Mouse (Mus musculus) ES-E14 (cell line): ENCODE data around the gene Zdhhc8.

ENCODE experiments used
- CHD2 ChIP-seq: IDR thresholded peaks from 2 replicates; pipeline ENCODE4 v1.6.1; 2014; ENCODE audit warnings: mild to moderate bottlenecking, low read depth, low read length, inconsistent platforms
- ZC3H11A ChIP-seq: IDR thresholded peaks from 2 replicates; pipeline ENCODE4 v1.6.1; 2012; ENCODE audit warnings: low read depth, mild to moderate bottlenecking, inconsistent platforms, low read length, borderline replicate concordance
- ZNF384 ChIP-seq: IDR thresholded peaks from 2 replicates; pipeline ENCODE4 v1.6.1; 2012; ENCODE audit warnings: low read depth, low read length, inconsistent platforms

GRCm38 (mm10) chr16:18221543-18221898 is 13.4 kb downstream of the Zdhhc8 start:
- TF ChIP-seq ZC3H11A (no peak), CHD2 (no peak), ZNF384 (no peak)
